Mouse (Mus musculus): ENCODE results near the gene Gm1123.

DNA sequence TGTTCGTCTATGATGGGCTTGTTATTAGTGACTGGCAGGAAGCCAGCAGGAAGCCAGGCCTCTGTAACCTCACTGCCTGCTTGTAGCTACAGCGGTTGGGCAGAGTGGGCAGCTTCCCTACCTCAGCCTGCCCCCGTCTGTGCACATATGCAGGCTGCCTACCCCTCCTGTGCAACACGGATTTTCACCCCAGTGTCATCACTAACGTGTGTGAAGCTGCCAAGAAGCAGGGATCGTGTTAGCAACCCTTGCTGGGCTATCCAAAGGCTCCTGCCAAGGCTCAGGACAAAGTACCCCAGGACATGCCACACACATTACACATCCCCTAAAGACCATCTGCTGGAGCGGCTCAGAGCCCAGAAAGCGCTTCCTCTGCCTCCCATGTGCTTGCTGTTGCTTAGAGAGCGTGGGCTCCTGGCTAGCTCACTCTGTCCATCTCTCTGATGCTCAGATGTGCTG, 35.6 kb downstream of the Gm1123 start:
- TF ChIP-seq POLR2A (IDR thresholded peaks at IDR 0.05; ENCODE audit: borderline replicate concordance, insufficient read depth, low read length) (no peak), CTCF (IDR thresholded peaks at IDR 0.05; ENCODE audit: borderline replicate concordance, insufficient read depth, low read depth, low read length) (no peak)

Measured in cerebellum, adult 2 months (tissue).